In the genomic region with DNA sequence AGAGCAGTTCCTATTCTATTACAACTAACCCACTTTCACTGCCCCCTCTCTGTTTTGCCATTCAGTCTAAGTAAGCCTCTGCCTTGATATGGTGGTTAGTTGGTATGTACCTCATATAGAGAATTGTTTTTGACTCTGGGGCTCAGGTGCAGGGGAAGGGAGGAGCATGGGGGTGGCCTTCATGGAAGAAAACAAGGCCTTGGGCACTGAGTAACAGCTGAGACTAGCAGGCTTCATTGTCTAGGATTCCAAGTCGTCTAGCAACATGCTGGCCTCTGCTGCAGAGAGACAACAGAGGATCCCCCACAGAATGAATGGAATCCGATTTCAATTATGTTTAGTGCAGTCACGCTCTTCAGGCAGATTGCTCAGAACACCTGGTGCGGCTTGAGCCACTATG, we compare ENCODE assay signal across 31 mouse cellular contexts.
DNase-seq lines count a peak whose midpoint lies in the region; ATAC-seq lines count a peak whose summit lies in the region.
"Had no signal": no experiment of that assay in that cellular context is flagged by ENCODE, and none has a peak within 500 bp of the region (broad histone marks: within the 10 kb centered on the region; RNA-seq: fewer than 3 reads in every experiment).

No protein-coding gene starts in this region.

- no peaks in the 10 kb centered on the region for H3K9me3 ChIP-seq in midbrain, embryonic 11.5 days (ENCODE audit: control insufficient read depth, low read length)
- H3K9me3 ChIP-seq in midbrain, embryonic 13.5 days, result no peaks in the 10 kb centered on the region
- no peaks in the 10 kb centered on the region for H3K9me3 ChIP-seq in neural tube, embryonic 13.5 days
- no peaks in the 10 kb centered on the region for H3K9me3 ChIP-seq in hindbrain, embryonic 12.5 days (replicated peaks)
- no peaks in the 10 kb centered on the region for H3K9me3 ChIP-seq in neural tube, embryonic 14.5 days (ENCODE audit: control insufficient read depth, low read length)
- H3K9me3 ChIP-seq: embryonic facial prominence, embryonic 10.5 days; embryonic facial prominence, embryonic 15.5 days; forebrain, embryonic 12.5 days; limb, embryonic 12.5 days; liver, embryonic 15.5 days; stomach, embryonic 15.5 days had no signal

- H3K27ac ChIP-seq in midbrain, embryonic 11.5 days (ENCODE audit: low read depth, low read length), result no peak overlapping the region
- H3K27ac ChIP-seq in midbrain, embryonic 13.5 days, result no peak overlapping the region
- H3K27ac ChIP-seq in neural tube, embryonic 13.5 days (replicated peaks), result no peak overlapping the region
- H3K27ac ChIP-seq in hindbrain, embryonic 12.5 days, result no peak overlapping the region
- no peak overlapping the region for H3K27ac ChIP-seq in neural tube, embryonic 14.5 days (ENCODE audit: low read depth, low read length)
- H3K27ac ChIP-seq: embryonic facial prominence, embryonic 10.5 days; embryonic facial prominence, embryonic 15.5 days; forebrain, embryonic 12.5 days; limb, embryonic 12.5 days; liver, embryonic 15.5 days; stomach, embryonic 15.5 days had no signal

- ATAC-seq in midbrain, embryonic 11.5 days (ENCODE audit: low FRiP score), result 0 out of 2 replicates have a peak, but pooled peaks have one; percentile 30
- ATAC-seq in midbrain, embryonic 13.5 days, result no peak
- ATAC-seq in neural tube, embryonic 13.5 days (ENCODE audit: low read depth), result peak; percentile 27; the same call in 1 of the 2 replicates
- peak; percentile 56; the same call in 1 of the 2 replicates for ATAC-seq in hindbrain, embryonic 12.5 days (ENCODE audit: low FRiP score)
- ATAC-seq in neural tube, embryonic 14.5 days (ENCODE audit: low read depth), result peak; percentile 41; the same call in 1 of the 2 replicates
- ATAC-seq: activated CD4-positive, CD25-positive, alpha-beta regulatory T cell, adult 4 months; intestine, postnatal 0 days had no signal

- no peak overlapping the region for H3K4me3 ChIP-seq in midbrain, embryonic 11.5 days (ENCODE audit: low read depth, low read length)
- H3K4me3 ChIP-seq in midbrain, embryonic 13.5 days (replicated peaks), result no peak overlapping the region
- no peak overlapping the region for H3K4me3 ChIP-seq in neural tube, embryonic 13.5 days
- H3K4me3 ChIP-seq in hindbrain, embryonic 12.5 days, result no peak overlapping the region
- H3K4me3 ChIP-seq in neural tube, embryonic 14.5 days (ENCODE audit: low read depth, low read length), result no peak overlapping the region
- H3K4me3 ChIP-seq: embryonic facial prominence, embryonic 10.5 days; embryonic facial prominence, embryonic 15.5 days; forebrain, embryonic 12.5 days; limb, embryonic 12.5 days; liver, embryonic 15.5 days; stomach, embryonic 15.5 days had no signal

- no peaks in the 10 kb centered on the region for H3K4me1 ChIP-seq in midbrain, embryonic 11.5 days (ENCODE audit: control insufficient read depth, insufficient read depth, low read length)
- no peaks in the 10 kb centered on the region for H3K4me1 ChIP-seq in midbrain, embryonic 13.5 days (replicated peaks)
- H3K4me1 ChIP-seq in neural tube, embryonic 13.5 days (replicated peaks), result no peaks in the 10 kb centered on the region
- no peaks in the 10 kb centered on the region for H3K4me1 ChIP-seq in hindbrain, embryonic 12.5 days
- H3K4me1 ChIP-seq in neural tube, embryonic 14.5 days (ENCODE audit: control insufficient read depth, insufficient read depth, low read length), result no peaks in the 10 kb centered on the region
- H3K4me1 ChIP-seq: embryonic facial prominence, embryonic 10.5 days; embryonic facial prominence, embryonic 15.5 days; forebrain, embryonic 12.5 days; limb, embryonic 12.5 days; liver, embryonic 15.5 days; stomach, embryonic 15.5 days had no signal

- H3K9ac ChIP-seq in midbrain, embryonic 11.5 days (ENCODE audit: low read length), result no peak overlapping the region
- no peak overlapping the region for H3K9ac ChIP-seq in midbrain, embryonic 13.5 days (replicated peaks)
- no peak overlapping the region for H3K9ac ChIP-seq in neural tube, embryonic 13.5 days
- no peak overlapping the region for H3K9ac ChIP-seq in hindbrain, embryonic 12.5 days
- H3K9ac ChIP-seq in neural tube, embryonic 14.5 days (replicated peaks; ENCODE audit: low read depth, low read length), result no peak overlapping the region
- H3K9ac ChIP-seq: embryonic facial prominence, embryonic 15.5 days; forebrain, embryonic 12.5 days; limb, embryonic 12.5 days; liver, embryonic 15.5 days; lung, embryonic 14.5 days; stomach, embryonic 15.5 days had no signal

- H3K27me3 ChIP-seq in midbrain, embryonic 11.5 days (ENCODE audit: control insufficient read depth, insufficient read depth, low read length), result no peaks in the 10 kb centered on the region
- H3K27me3 ChIP-seq in midbrain, embryonic 13.5 days, result no peaks in the 10 kb centered on the region
- H3K27me3 ChIP-seq in neural tube, embryonic 13.5 days, result no peaks in the 10 kb centered on the region
- no peaks in the 10 kb centered on the region for H3K27me3 ChIP-seq in hindbrain, embryonic 12.5 days
- H3K27me3 ChIP-seq in neural tube, embryonic 14.5 days (ENCODE audit: control insufficient read depth, insufficient read depth, low read length), result no peaks in the 10 kb centered on the region
- H3K27me3 ChIP-seq: forebrain, embryonic 12.5 days; liver, embryonic 15.5 days; stomach, embryonic 15.5 days had no signal

- no peaks in the 10 kb centered on the region for H3K36me3 ChIP-seq in midbrain, embryonic 11.5 days (ENCODE audit: control insufficient read depth, insufficient read depth, low read length)
- no peaks in the 10 kb centered on the region for H3K36me3 ChIP-seq in midbrain, embryonic 13.5 days
- no peaks in the 10 kb centered on the region for H3K36me3 ChIP-seq in neural tube, embryonic 13.5 days
- no peaks in the 10 kb centered on the region for H3K36me3 ChIP-seq in hindbrain, embryonic 12.5 days
- no peaks in the 10 kb centered on the region for H3K36me3 ChIP-seq in neural tube, embryonic 14.5 days (ENCODE audit: control insufficient read depth, insufficient read depth, low read length)
- H3K36me3 ChIP-seq: embryonic facial prominence, embryonic 10.5 days; embryonic facial prominence, embryonic 15.5 days; forebrain, embryonic 12.5 days; limb, embryonic 12.5 days; liver, embryonic 15.5 days; stomach, embryonic 15.5 days had no signal

- DNase-seq in midbrain, embryonic 11.5 days (ENCODE audit: low spot score, missing footprints), result no peak
- DNase-seq in neural tube, embryonic 10.5 days (ENCODE audit: extremely low spot score, low spot score), result no peak
- DNase-seq in right cerebral cortex, adult 2 months (ENCODE audit: low spot score in 2 of 2), result no peak
- no peak for DNase-seq in gastrocnemius, postnatal 14 days
- DNase-seq: adrenal gland, postnatal 10 days; cerebellum, adult 11 months; cerebellum, adult 9-10 months; cerebellum, postnatal 36 days; gastrocnemius, postnatal 25 days; heart, adult 11 months; heart, postnatal 36 days; kidney, adult 9 months; kidney, postnatal 10 days; layer of hippocampus, adult 9-11 months; lung, embryonic 14.5 days; lung, postnatal 14 days; retina, postnatal 1 day; right cerebral cortex, postnatal 25 days had no signal

- WGBS in midbrain, embryonic 11.5 days, result 53% methylated on average over 4 of the region's 4 CpGs
- 39% methylated on average over 4 of the region's 4 CpGs for WGBS in midbrain, embryonic 13.5 days
- WGBS in neural tube, embryonic 13.5 days, result 53% methylated on average over 4 of the region's 4 CpGs
- 47% methylated on average over 4 of the region's 4 CpGs for WGBS in hindbrain, embryonic 12.5 days
- 35% methylated on average over 4 of the region's 4 CpGs for WGBS in neural tube, embryonic 14.5 days

- intact Hi-C loops in gastrocnemius, postnatal 14 days (cut with DNase I; ENCODE audit: low total_unique reads), result no loop called here

- no peak overlapping the region for H3K4me2 ChIP-seq in midbrain, embryonic 11.5 days
- H3K4me2 ChIP-seq in midbrain, embryonic 13.5 days (replicated peaks), result no peak overlapping the region
- no peak overlapping the region for H3K4me2 ChIP-seq in neural tube, embryonic 13.5 days
- H3K4me2 ChIP-seq in hindbrain, embryonic 12.5 days (replicated peaks), result no peak overlapping the region
- no peak overlapping the region for H3K4me2 ChIP-seq in neural tube, embryonic 14.5 days (ENCODE audit: low read depth, low read length)
- H3K4me2 ChIP-seq: embryonic facial prominence, embryonic 15.5 days; forebrain, embryonic 12.5 days; heart, embryonic 11.5 days; limb, embryonic 12.5 days; liver, embryonic 15.5 days; lung, embryonic 14.5 days; stomach, embryonic 15.5 days had no signal
